Comparison of ENCODE assay signal across 21 mouse cellular contexts in the genomic region with DNA sequence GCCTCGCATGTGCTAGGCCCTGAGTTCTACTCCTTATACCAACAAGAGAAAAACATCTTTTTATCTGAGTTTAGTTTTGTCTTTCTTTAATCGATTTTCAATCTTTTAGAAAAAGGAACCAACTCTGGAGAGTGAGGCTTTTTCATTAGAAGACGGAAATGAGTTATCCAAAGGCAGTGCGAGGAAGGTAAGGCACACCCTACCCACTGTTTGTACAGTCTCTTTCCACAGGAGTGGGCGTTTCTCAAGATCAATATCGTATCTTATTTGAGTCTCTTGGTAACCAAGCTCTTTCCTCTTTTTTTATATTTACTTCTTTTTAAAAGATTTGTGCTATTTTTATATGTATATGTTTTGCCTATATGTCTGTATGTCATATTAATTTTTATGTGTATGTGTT. TPM values are rescaled to one million over a fixed set of nuclear protein-coding genes. Genes with fewer than 3 reads are reported as not detected.
DNase-seq lines count a peak whose midpoint lies in the region; ATAC-seq and TF ChIP-seq lines count a peak whose summit lies in the region.
"Had no signal": no experiment of that assay in that cellular context is flagged by ENCODE, and none has a peak within 500 bp of the region (broad histone marks: within the 10 kb centered on the region; RNA-seq: fewer than 3 reads in every experiment).

No protein-coding gene starts in this region.

- TF ChIP-seq CTCF in G1E (IDR thresholded peaks at IDR 0.05; ENCODE audit: low read depth, low read length) = no peak
- TF ChIP-seq CTCF in liver, postnatal 0 days (IDR thresholded peaks at IDR 0.05; ENCODE audit: low read depth) = no peak

- H3K4me1 ChIP-seq in G1E (ENCODE audit: insufficient read depth, low read depth, low read length) = peaks cover 39% of the 10 kb centered on the region
- no peaks in the 10 kb centered on the region for H3K4me1 ChIP-seq in liver, postnatal 0 days (ENCODE audit: insufficient read depth)
- H3K4me1 ChIP-seq: embryonic facial prominence, embryonic 10.5 days; embryonic facial prominence, embryonic 12.5 days; forebrain, embryonic 13.5 days; forebrain, embryonic 15.5 days had no signal

- TF ChIP-seq EP300 in liver, postnatal 0 days (IDR thresholded peaks at IDR 0.05; ENCODE audit: low read depth) = no peak

- peak; percentile 87 for ATAC-seq in G1E (ENCODE audit: extremely low read depth, insufficient number of reproducible peaks, low FRiP score, poor library complexity, severe bottlenecking)
- ATAC-seq in liver, postnatal 0 days = no peak
- ATAC-seq: forebrain, embryonic 13.5 days; forebrain, embryonic 15.5 days; forebrain, postnatal 0 days had no signal

- peak; percentile 20 for DNase-seq in CD4-positive helper T cell, adult 2 months (ENCODE audit: low read depth, low spot score)
- DNase-seq in G1E (ENCODE audit: low spot score) (peak; percentile 44), MEL-GATA-1-ER (ENCODE audit: extremely low read depth, low read depth) (peak; percentile 55)
- no peak for DNase-seq in thymus, postnatal 36 days
- no peak for DNase-seq in liver, postnatal 0 days
- DNase-seq: adrenal gland, adult 2 months; adrenal gland, postnatal 10 days; adrenal gland, postnatal 25 days; B cell, adult 2 months; cerebellum, adult 11 months; cerebellum, adult 18-20 months; cerebellum, adult 8-10 months; cerebellum, adult 9-11 months; cerebellum, postnatal 14 days; cerebellum, postnatal 36 days; forebrain, postnatal 0 days had no signal

- no peak overlapping the region for H3K27ac ChIP-seq in liver, postnatal 0 days (ENCODE audit: low read depth)
- H3K27ac ChIP-seq: embryonic facial prominence, embryonic 10.5 days; embryonic facial prominence, embryonic 12.5 days; forebrain, embryonic 13.5 days; forebrain, embryonic 15.5 days had no signal

- H3K4me2 ChIP-seq in liver, postnatal 0 days (ENCODE audit: low read depth, low read length) = no peak overlapping the region
- H3K4me2 ChIP-seq: embryonic facial prominence, embryonic 12.5 days; forebrain, embryonic 13.5 days; forebrain, embryonic 15.5 days had no signal

- H3K9ac ChIP-seq in liver, postnatal 0 days (replicated peaks) = no peak overlapping the region
- H3K9ac ChIP-seq: embryonic facial prominence, embryonic 12.5 days; forebrain, embryonic 13.5 days; forebrain, embryonic 15.5 days; forebrain, postnatal 0 days had no signal

- H3K4me3 ChIP-seq in G1E (ENCODE audit: low read depth, low read length) = no peak overlapping the region
- H3K4me3 ChIP-seq in liver, postnatal 0 days (ENCODE audit: low read depth, low read length) = no peak overlapping the region
- H3K4me3 ChIP-seq: embryonic facial prominence, embryonic 10.5 days; embryonic facial prominence, embryonic 12.5 days; forebrain, embryonic 13.5 days; forebrain, embryonic 15.5 days had no signal

- no peaks in the 10 kb centered on the region for H3K9me3 ChIP-seq in G1E (replicated peaks)
- no peaks in the 10 kb centered on the region for H3K9me3 ChIP-seq in liver, postnatal 0 days (ENCODE audit: low read length)
- H3K9me3 ChIP-seq: embryonic facial prominence, embryonic 10.5 days; embryonic facial prominence, embryonic 12.5 days; forebrain, embryonic 13.5 days; forebrain, embryonic 15.5 days had no signal

- WGBS in liver, postnatal 0 days (ENCODE audit: insufficient replicate concordance) = 84% methylated on average over 6 of the region's 6 CpGs

- peaks cover 77% of the 10 kb centered on the region for H3K36me3 ChIP-seq in G1E (replicated peaks)
- peaks cover 61% of the 10 kb centered on the region for H3K36me3 ChIP-seq in liver, postnatal 0 days (replicated peaks; ENCODE audit: insufficient read depth, low read length)

- no peaks in the 10 kb centered on the region for H3K27me3 ChIP-seq in G1E (ENCODE audit: insufficient read depth, low read length)
- H3K27me3 ChIP-seq in liver, postnatal 0 days (ENCODE audit: insufficient read depth, low read length) = no peaks in the 10 kb centered on the region
- H3K27me3 ChIP-seq: CH12.LX; embryonic facial prominence, embryonic 12.5 days; forebrain, embryonic 13.5 days; forebrain, embryonic 15.5 days had no signal

RNA-seq across cellular contexts. Expression of a gene that starts 7.1 kb away (rescaled TPM):
- total RNA-seq in G1E (2014; fragmentation: Nextera tagmentation) = 61.8 and 81.4 TPM in 2 replicates
- total RNA-seq in G1E (2017) = 76.5 and 94.0 TPM in 2 replicates
- polyA plus RNA-seq in G1E (2012) = 7.9 and 11.1 TPM in 2 replicates
- 17.2 and 20.6 TPM in 2 replicates for polyA plus RNA-seq in liver, postnatal 0 days (2015; fragmentation: Nextera tagmentation; extraction: Ambion mirVana)

RNA-seq across cellular contexts. Expression of a gene that starts 30.5 kb away (rescaled TPM):
- not detected in 2 replicates for total RNA-seq in G1E (2014; fragmentation: Nextera tagmentation)
- total RNA-seq in G1E (2017) = 0.12 and 0.22 TPM in 2 replicates
- polyA plus RNA-seq in G1E (2012) = not detected in 2 replicates
- 0.38 and 0.63 TPM in 2 replicates for polyA plus RNA-seq in liver, postnatal 0 days (2015; fragmentation: Nextera tagmentation; extraction: Ambion mirVana)

RNA-seq across cellular contexts. Expression of a gene that starts 45.8 kb away (rescaled TPM):
- not detected in 2 replicates for total RNA-seq in G1E (2014; fragmentation: Nextera tagmentation)
- total RNA-seq in G1E (2017) = not detected in 2 replicates
- polyA plus RNA-seq in G1E (2012) = not detected in 2 replicates
- 0.34 and 0.41 TPM in 2 replicates for polyA plus RNA-seq in liver, postnatal 0 days (2015; fragmentation: Nextera tagmentation; extraction: Ambion mirVana)

Comparison
In these comparisons a context has a peak if more than half of its experiments do, and no peak if none do; other contexts are left out.
1. DNase-seq: peak in CD4-positive helper T cell, adult 2 months (single experiment), G1E (single experiment) and MEL-GATA-1-ER (single experiment); none in thymus, postnatal 36 days (0 of 2) and liver, postnatal 0 days (single experiment).